Mouse (Mus musculus) c-Kit-negative CD71-positive TER-119-positive erythroid progenitor cells, embryonic 14.5 days (primary cell): ENCODE measurements around the gene Itpr1.

ENCODE experiments used
- DNase-seq: peaks from one replicate; pipeline ENCODE4 v3.0.0-alpha.2; 2013; ENCODE audit warnings: low read depth, low spot score

Itpr1 gene

GRCm38 (mm10) chr6:108516248-108516647, 303.4 kb downstream of the Itpr1 start:
- DNase-seq = no peak

- DNase-seq = no peak
Observed at GRCm38 (mm10) chr6:108517241-108517981, 304.5 kb downstream of the Itpr1 start.

GRCm38 (mm10) chr6:108517986-108518385, 305.1 kb downstream of the Itpr1 start:
- DNase-seq = no peak

- DNase-seq = no peak
Observed at GRCm38 (mm10) chr6:108518552-108518951, 305.7 kb downstream of the Itpr1 start.

- no peak for DNase-seq
Observed at GRCm38 (mm10) chr6:108519327-108519726, 306.4 kb downstream of the Itpr1 start.

GRCm38 (mm10) chr6:108523956-108524616, 311.2 kb downstream of the Itpr1 start:
- DNase-seq = no peak

GRCm38 (mm10) chr6:108524617-108525010, 311.7 kb downstream of the Itpr1 start:
- no peak for DNase-seq

- no peak for DNase-seq
Observed at GRCm38 (mm10) chr6:108527560-108527959, 314.7 kb downstream of the Itpr1 start.

- DNase-seq = no peak
Observed at GRCm38 (mm10) chr6:108527993-108528392, 315.1 kb downstream of the Itpr1 start.

- peak; percentile 80 for DNase-seq
Observed at GRCm38 (mm10) chr6:108529150-108529549, 316.3 kb downstream of the Itpr1 start.

- DNase-seq = no peak
Observed at GRCm38 (mm10) chr6:108530781-108531323, 318.0 kb downstream of the Itpr1 start.

GRCm38 (mm10) chr6:108531324-108532311, 318.7 kb downstream of the Itpr1 start:
- peak; percentile 59 for DNase-seq

- DNase-seq = no peak
Observed at GRCm38 (mm10) chr6:108532486-108533179, 319.7 kb downstream of the Itpr1 start.

- DNase-seq = no peak
Observed at GRCm38 (mm10) chr6:108534139-108534538, 321.2 kb downstream of the Itpr1 start.

- DNase-seq = no peak
Observed at GRCm38 (mm10) chr6:108534596-108534995, 321.7 kb downstream of the Itpr1 start.

GRCm38 (mm10) chr6:108535309-108535708, 322.4 kb downstream of the Itpr1 start:
- no peak for DNase-seq

- no peak for DNase-seq
Observed at GRCm38 (mm10) chr6:108536546-108537317, 323.8 kb downstream of the Itpr1 start.

GRCm38 (mm10) chr6:108538406-108538805, 325.5 kb downstream of the Itpr1 start:
- no peak for DNase-seq

GRCm38 (mm10) chr6:108540441-108540840, 327.5 kb downstream of the Itpr1 start:
- DNase-seq = no peak

- no peak for DNase-seq
Observed at GRCm38 (mm10) chr6:108544917-108545316, 332.0 kb downstream of the Itpr1 start.
